Mouse (Mus musculus): ENCODE measurements around the gene Sufu. TPM values are rescaled to one million over a fixed set of nuclear protein-coding genes. Genes with fewer than 3 reads are reported as not detected.

Gene Sufu
- polyA plus RNA-seq, 1 experiment = 18.6 TPM

GRCm38 (mm10) chr19:46538213-46538612, 141.5 kb downstream of the Sufu start:
- DNase-seq (ENCODE audit: low read depth in 1 of 2, low spot score in 2 of 2) = no peak
- 89% methylated on average over 6 of the region's 6 CpGs for WGBS
- TF ChIP-seq POLR2A (IDR thresholded peaks at IDR 0.05; ENCODE audit: low read depth, low read length) (no peak), CTCF (IDR thresholded peaks at IDR 0.05; ENCODE audit: extremely low read depth, insufficient read depth, insufficient read length, insufficient replicate concordance) (no peak)
- Histone ChIP-seq H3K36me3 (ENCODE audit: control insufficient read depth, insufficient read depth, low read length) (no peaks in the 10 kb centered on the region), H3K27me3 (ENCODE audit: control insufficient read depth, insufficient read depth, low read length) (no peaks in the 10 kb centered on the region), H3K4me3 (ENCODE audit: extremely low read depth, insufficient read depth, insufficient read length) (no peak overlapping the region), H3K27ac (ENCODE audit: insufficient read depth, low read length) (no peak overlapping the region), H3K4me1 (ENCODE audit: control insufficient read depth, insufficient read depth, insufficient read length) (no peaks in the 10 kb centered on the region)

Other genes starting within 250 kb of the Sufu start
- not detected in 2 replicates for gene Pitx3, start 248.6 kb upstream of the Sufu start, polyA plus RNA-seq (2012; rRNA removed)
- 67.7 and 76.2 TPM in 2 replicates for gene Gbf1, start 244.4 kb upstream of the Sufu start, polyA plus RNA-seq (2012; rRNA removed)
- 145 and 196 TPM in 2 replicates for gene Nfkb2, start 92.6 kb upstream of the Sufu start, polyA plus RNA-seq (2012; rRNA removed)
- gene Psd, start 69.7 kb upstream of the Sufu start, polyA plus RNA-seq (2012; rRNA removed) = 3.6 and 4.7 TPM in 2 replicates
- 12.1 and 16.4 TPM in 2 replicates for gene Fbxl15, start 68.7 kb upstream of the Sufu start, polyA plus RNA-seq (2012; rRNA removed)
- 45.3 and 55.0 TPM in 2 replicates for gene Cuedc2, start 58.2 kb upstream of the Sufu start, polyA plus RNA-seq (2012; rRNA removed)
- gene Mfsd13a, start 55.8 kb upstream of the Sufu start, polyA plus RNA-seq (2012; rRNA removed) = 5.3 and 10.8 TPM in 2 replicates
- gene 2310034G01Rik, start 46.6 kb upstream of the Sufu start, polyA plus RNA-seq (2012; rRNA removed) = 0.16 and 0.42 TPM in 2 replicates
- gene Actr1a, start 1.1 kb upstream of the Sufu start, polyA plus RNA-seq (2012; rRNA removed) = 55.7 and 60.5 TPM in 2 replicates
- gene Trim8, start 104.8 kb downstream of the Sufu start, polyA plus RNA-seq (2012; rRNA removed) = 47.1 and 58.4 TPM in 2 replicates
- gene Arl3, start 176.3 kb downstream of the Sufu start, polyA plus RNA-seq (2012; rRNA removed) = 5.5 and 6.8 TPM in 2 replicates
- gene Sfxn2, start 176.5 kb downstream of the Sufu start, polyA plus RNA-seq (2012; rRNA removed) = 3.2 and 4.1 TPM in 2 replicates
- 37.3 and 42.3 TPM in 2 replicates for gene Wbp1l, start 202.2 kb downstream of the Sufu start, polyA plus RNA-seq (2012; rRNA removed)